Mouse (Mus musculus): ENCODE measurements around the gene Col6a2. TPM values are rescaled to one million over a fixed set of nuclear protein-coding genes. Genes with fewer than 3 reads are reported as not detected.
A peak's percentile ranks its signal among the peaks of the same experiment; 100 is the strongest.

Col6a2 gene
- total RNA-seq (2014; rRNA removed) (31.5 and 32.6 TPM in 2 replicates), polyA plus RNA-seq (2015; fragmentation: Nextera tagmentation; extraction: Ambion mirVana) (18.4 and 19.1 TPM in 2 replicates)

GRCm38 (mm10) chr10:76622928-76623680, at the start of gene Col6a2:
TSS of gene Col6a2 (minus strand) at chr10:76623630.
- WGBS, result 2% methylated on average over 30 of the region's 31 CpGs
- DNase-seq (ENCODE audit: low spot score) (peak; percentile 73), ATAC-seq (ENCODE audit: low FRiP score) (peak; percentile 54)
- Histone ChIP-seq H3K4me2 (ENCODE audit: low read depth, low read length, poor library complexity, severe bottlenecking) (peak within 1 kb of the TSS; percentile 54), H3K4me1 (ENCODE audit: insufficient read depth, low read length) (no peaks in the 10 kb centered on the region), H3K9me3 (ENCODE audit: low read length) (no peaks in the 10 kb centered on the region), H3K27ac (ENCODE audit: low read depth, low read length) (no peak within 1 kb of the TSS), H3K27me3 (ENCODE audit: insufficient read depth, low read length) (no peaks in the 10 kb centered on the region; the same call in 1 of the 2 replicates), H3K4me3 (ENCODE audit: low read depth, low read length) (peak within 1 kb of the TSS; percentile 30), H3K9ac (replicated peaks; ENCODE audit: low read length, poor library complexity, severe bottlenecking) (no peak within 1 kb of the TSS), H3K36me3 (ENCODE audit: insufficient read depth, low read length) (no peaks in the 10 kb centered on the region)
- TF ChIP-seq CTCF (IDR thresholded peaks at IDR 0.05), result peak; percentile 72

DNA sequence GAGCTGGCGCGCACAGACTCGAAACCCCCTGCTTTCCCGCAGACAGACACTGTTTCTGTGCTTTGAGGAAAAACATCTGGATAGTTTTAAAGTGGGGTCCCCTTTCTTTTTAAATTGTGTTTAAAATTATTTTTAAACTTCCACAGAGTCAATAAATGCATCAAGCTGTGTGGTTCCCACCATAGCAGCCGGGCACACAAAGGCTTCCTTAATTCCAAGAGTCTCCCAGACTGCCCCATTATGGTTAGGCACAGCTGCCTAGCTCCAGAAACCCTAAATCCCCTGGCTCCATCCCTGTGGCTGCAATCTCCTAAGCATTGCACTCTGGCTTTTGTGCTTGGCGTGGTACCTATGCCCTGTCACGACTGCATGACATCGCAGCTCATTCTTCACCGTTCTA, 48.5 kb upstream of the Col6a2 start:
- no peak for TF ChIP-seq CTCF (IDR thresholded peaks at IDR 0.05)
- no peak for ATAC-seq (ENCODE audit: low FRiP score)
- WGBS, result 81% methylated on average over 9 of the region's 9 CpGs
- Histone ChIP-seq H3K27ac (ENCODE audit: low read depth, low read length) (no peak overlapping the region), H3K4me3 (ENCODE audit: low read depth, low read length) (no peak overlapping the region), H3K36me3 (ENCODE audit: insufficient read depth, low read length) (no peaks in the 10 kb centered on the region), H3K4me2 (ENCODE audit: low read depth, low read length, poor library complexity, severe bottlenecking) (no peak overlapping the region), H3K9me3 (ENCODE audit: low read length) (0 out of 2 replicates have a peak, but pooled peaks cover 3% of the 10 kb centered on the region), H3K9ac (replicated peaks; ENCODE audit: low read length, poor library complexity, severe bottlenecking) (no peak overlapping the region), H3K27me3 (ENCODE audit: insufficient read depth, low read length) (no peaks in the 10 kb centered on the region), H3K4me1 (ENCODE audit: insufficient read depth, low read length) (no peaks in the 10 kb centered on the region)
- no peak for DNase-seq (ENCODE audit: low spot score)

DNA sequence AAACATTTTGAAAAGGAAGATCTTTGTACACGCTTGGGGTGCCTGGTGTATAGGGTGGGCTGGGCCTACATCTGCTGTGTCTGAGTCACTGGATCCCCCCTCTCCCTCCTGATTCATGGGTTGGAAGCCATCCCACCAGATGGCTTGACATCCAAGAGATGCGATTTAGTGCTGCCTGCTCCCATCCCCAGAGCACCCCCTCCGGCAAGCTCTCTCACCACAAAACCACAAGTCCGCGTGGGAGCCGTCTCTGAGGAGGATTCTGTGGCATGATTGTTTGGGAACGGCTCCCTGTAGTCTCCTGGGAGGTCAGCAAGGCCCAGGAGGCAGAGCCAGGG, 45.5 kb upstream of the Col6a2 start:
- no peak overlapping the region for H3K9ac ChIP-seq (replicated peaks; ENCODE audit: low read length, poor library complexity, severe bottlenecking)
- H3K4me1 ChIP-seq (ENCODE audit: insufficient read depth, low read length), result no peaks in the 10 kb centered on the region
- H3K27me3 ChIP-seq (ENCODE audit: insufficient read depth, low read length), result no peaks in the 10 kb centered on the region
- peaks cover 8% of the 10 kb centered on the region; the same call in 1 of the 2 replicates for H3K9me3 ChIP-seq (ENCODE audit: low read length)
- H3K27ac ChIP-seq (ENCODE audit: low read depth, low read length), result no peak overlapping the region
- no peak overlapping the region for H3K4me2 ChIP-seq (ENCODE audit: low read depth, low read length, poor library complexity, severe bottlenecking)
- WGBS, result 68% methylated on average over 7 of the region's 7 CpGs
- ATAC-seq (ENCODE audit: low FRiP score), result no peak
- DNase-seq (ENCODE audit: low spot score), result no peak
- H3K4me3 ChIP-seq (ENCODE audit: low read depth, low read length), result no peak overlapping the region
- no peak for TF ChIP-seq CTCF (IDR thresholded peaks at IDR 0.05)
- H3K36me3 ChIP-seq (ENCODE audit: insufficient read depth, low read length), result no peaks in the 10 kb centered on the region

- H3K27me3 ChIP-seq (ENCODE audit: insufficient read depth, low read length), result no peaks in the 10 kb centered on the region
- 88% methylated on average over 4 of the region's 4 CpGs for whole genome bisulfite sequencing
- no peaks in the 10 kb centered on the region for H3K36me3 ChIP-seq (ENCODE audit: insufficient read depth, low read length)
- DNase-seq (ENCODE audit: low spot score), result no peak
- H3K4me1 ChIP-seq (ENCODE audit: insufficient read depth, low read length), result no peaks in the 10 kb centered on the region
- peaks cover 8% of the 10 kb centered on the region; the same call in 1 of the 2 replicates for H3K9me3 ChIP-seq (ENCODE audit: low read length)
- H3K4me3 ChIP-seq (ENCODE audit: low read depth, low read length), result no peak overlapping the region
- TF ChIP-seq CTCF (IDR thresholded peaks at IDR 0.05), result no peak
- ATAC-seq (ENCODE audit: low FRiP score), result no peak
- no peak overlapping the region for H3K9ac ChIP-seq (replicated peaks; ENCODE audit: low read length, poor library complexity, severe bottlenecking)
- no peak overlapping the region for H3K4me2 ChIP-seq (ENCODE audit: low read depth, low read length, poor library complexity, severe bottlenecking)
- no peak overlapping the region for H3K27ac ChIP-seq (ENCODE audit: low read depth, low read length)
Measured at GRCm38 (mm10) chr10:76668261-76668946, 45.0 kb upstream of the Col6a2 start.

DNA sequence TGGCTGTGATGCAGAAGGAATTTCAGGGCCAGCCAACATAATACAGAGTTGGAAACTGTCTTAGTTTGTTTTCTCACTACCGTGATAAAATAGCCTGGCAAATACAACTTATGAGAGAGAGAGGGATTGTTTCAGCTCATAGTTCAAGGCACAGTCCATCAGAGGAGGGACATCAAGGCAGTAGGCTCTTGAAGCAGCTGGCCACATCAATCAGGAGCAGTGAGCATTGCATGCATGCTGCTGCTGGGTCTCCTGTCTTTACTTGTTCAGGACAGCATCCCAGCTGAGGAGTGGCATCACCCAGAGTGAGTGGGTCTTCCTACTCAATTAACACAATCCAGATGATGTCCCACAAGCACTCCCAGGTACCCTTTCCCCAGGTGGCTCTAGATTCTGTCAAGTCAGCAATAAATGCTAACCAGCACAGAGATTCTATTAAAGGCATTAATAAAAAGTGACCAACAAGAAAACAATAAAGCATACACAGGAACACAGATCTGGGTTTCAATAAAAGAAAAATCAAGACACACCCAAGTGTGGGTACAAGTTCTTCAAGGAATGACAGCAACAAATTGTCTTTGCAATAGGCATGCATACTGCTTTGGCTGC, 43.9 kb upstream of the Col6a2 start:
- 96% methylated on average over 1 of the region's 1 CpGs for WGBS
- Histone ChIP-seq H3K4me3 (ENCODE audit: low read depth, low read length) (no peak overlapping the region), H3K4me1 (ENCODE audit: insufficient read depth, low read length) (no peaks in the 10 kb centered on the region), H3K27ac (ENCODE audit: low read depth, low read length) (no peak overlapping the region), H3K9ac (replicated peaks; ENCODE audit: low read length, poor library complexity, severe bottlenecking) (no peak overlapping the region), H3K9me3 (ENCODE audit: low read length) (peaks cover 8% of the 10 kb centered on the region; the same call in 1 of the 2 replicates), H3K4me2 (ENCODE audit: low read depth, low read length, poor library complexity, severe bottlenecking) (no peak overlapping the region), H3K36me3 (ENCODE audit: insufficient read depth, low read length) (no peaks in the 10 kb centered on the region), H3K27me3 (ENCODE audit: insufficient read depth, low read length) (no peaks in the 10 kb centered on the region)
- DNase-seq (ENCODE audit: low spot score) (no peak), ATAC-seq (ENCODE audit: low FRiP score) (no peak)
- no peak for TF ChIP-seq CTCF (IDR thresholded peaks at IDR 0.05)

All from midbrain, postnatal 0 days (tissue).